Mouse (Mus musculus) stomach, embryonic 15.5 days (tissue): ENCODE measurements around the gene Cd47. TPM values are rescaled to one million over a fixed set of nuclear protein-coding genes. Genes with fewer than 3 reads are reported as not detected.
"Not testable (repeated sequence)": the region's sequence is repeated elsewhere in the genome, so short reads cannot be mapped to it uniquely, and the experiment has no call there.

Experiments
- ATAC-seq: fragments of 200-750 bp; cut with Nextera tagmentation; 2 replicates; pipeline ENCODE4 v1.8.0; 2017; ENCODE audit warnings: low read depth, moderate number of reproducible peaks, moderate TSS enrichment; ENCODE audit not compliant: insufficient read depth, low FRiP score
- H3K27ac ChIP-seq: fragments of 300-500 bp; sonication (generic); 2 replicates; pipeline ENCODE4 v1.5.1; 2015; ENCODE audit warnings: mild to moderate bottlenecking, inconsistent platforms
- H3K27me3 ChIP-seq: fragments of 300-500 bp; sonication (generic); replicated peaks from 2 replicates; pipeline ENCODE4 v1.6.1; 2015; ENCODE audit warnings: inconsistent platforms
- H3K36me3 ChIP-seq: fragments of 300-500 bp; sonication (generic); 2 replicates; pipeline ENCODE4 v1.6.1; 2015; ENCODE audit warnings: inconsistent platforms
- H3K4me1 ChIP-seq: fragments of 300-500 bp; sonication (generic); 2 replicates; pipeline ENCODE4 v1.6.1; 2015; ENCODE audit warnings: inconsistent platforms
- H3K4me2 ChIP-seq: fragments of 300-500 bp; sonication (generic); 2 replicates; pipeline ENCODE4 v1.6.1; 2015; ENCODE audit warnings: mild to moderate bottlenecking, inconsistent platforms
- H3K4me3 ChIP-seq: fragments of 300-500 bp; sonication (generic); replicated peaks from 2 replicates; pipeline ENCODE4 v1.5.1; 2015; ENCODE audit warnings: inconsistent platforms
- H3K9ac ChIP-seq: fragments of 300-500 bp; sonication (generic); 2 replicates; pipeline ENCODE4 v1.6.1; 2015; ENCODE audit warnings: inconsistent platforms
- H3K9me3 ChIP-seq: fragments of 300-500 bp; sonication (generic); 2 replicates; pipeline ENCODE4 v1.6.1; 2016; ENCODE audit warnings: inconsistent platforms
- WGBS: fragments of 180-500 bp; shearing (Covaris S2); methylation state at CpG from one replicate; pipeline ENCODE4 v1.1.7; 2015; 5-methylcytosine and 5-hydroxymethylcytosine counted together
- polyA plus RNA-seq: library from polyadenylated mRNA; unstranded; fragments of >200 nt; fragmentation: Nextera tagmentation; extraction: Ambion mirVana; gene quantifications from 2 replicates; pipeline ENCODE4 v1.2.1, GENCODE M21; 2015

Gene Cd47
- polyA plus RNA-seq, 1 experiment from 2014 or later = 103 TPM

DNA sequence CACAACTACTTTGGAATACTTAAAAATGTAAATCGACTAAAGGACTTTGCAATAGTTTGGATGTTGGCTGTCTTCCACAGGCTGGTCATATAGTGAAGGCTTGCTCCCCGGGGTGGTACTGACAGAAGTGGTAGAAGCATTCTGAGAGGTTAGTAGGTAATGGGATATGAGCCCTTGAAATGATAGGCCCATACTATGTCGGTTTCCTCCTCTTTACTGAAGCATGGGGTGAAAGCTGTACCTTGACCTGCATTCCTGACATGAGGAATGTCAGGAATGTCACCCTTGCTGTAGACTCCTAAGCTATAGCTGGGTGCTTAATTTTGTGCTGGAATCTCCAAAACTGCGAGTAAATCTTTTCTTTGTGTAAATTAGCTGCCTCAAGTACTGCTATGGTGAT, 14.1 kb downstream of the Cd47 start:
- no peak overlapping the region for H3K27ac ChIP-seq
- no peaks in the 10 kb centered on the region for H3K27me3 ChIP-seq
- no peaks in the 10 kb centered on the region for H3K36me3 ChIP-seq
- no peak for ATAC-seq
- 61% methylated on average over 4 of the region's 4 CpGs for WGBS
- H3K9me3 ChIP-seq = no peaks in the 10 kb centered on the region
- H3K4me2 ChIP-seq = no peak overlapping the region
- H3K4me3 ChIP-seq = no peak overlapping the region
- H3K9ac ChIP-seq = no peak overlapping the region
- H3K4me1 ChIP-seq = 0 out of 2 replicates have a peak, but pooled peaks cover 3% of the 10 kb centered on the region

DNA sequence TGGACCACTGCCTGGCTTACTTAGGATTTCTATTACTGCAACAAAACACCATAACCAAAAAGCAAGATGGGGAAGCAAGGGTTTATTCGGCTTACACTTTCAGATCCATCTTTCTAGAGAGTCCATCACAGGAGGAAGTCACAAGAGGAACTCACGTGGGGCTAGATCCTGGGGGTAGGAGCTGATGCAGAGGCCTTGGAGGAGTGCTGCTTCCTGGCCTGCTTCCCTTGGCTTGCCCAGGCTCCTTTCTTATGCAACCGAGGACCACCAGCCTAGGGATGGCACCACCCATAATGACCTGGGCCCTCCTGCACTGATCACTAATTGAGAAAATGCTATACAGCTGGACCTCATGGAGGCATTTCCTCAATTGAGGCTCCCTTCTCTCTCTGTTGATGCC, 16.6 kb downstream of the Cd47 start:
- 0 out of 2 replicates have a peak, but pooled peaks cover 3% of the 10 kb centered on the region for H3K4me1 ChIP-seq
- H3K36me3 ChIP-seq = no peaks in the 10 kb centered on the region
- no peaks in the 10 kb centered on the region for H3K27me3 ChIP-seq
- no peak for ATAC-seq
- no peak overlapping the region for H3K4me2 ChIP-seq
- H3K4me3 ChIP-seq = no peak overlapping the region
- H3K9ac ChIP-seq = no peak overlapping the region
- H3K27ac ChIP-seq = no peak overlapping the region
- no peaks in the 10 kb centered on the region for H3K9me3 ChIP-seq
- 86% methylated on average over 3 of the region's 3 CpGs for WGBS

DNA sequence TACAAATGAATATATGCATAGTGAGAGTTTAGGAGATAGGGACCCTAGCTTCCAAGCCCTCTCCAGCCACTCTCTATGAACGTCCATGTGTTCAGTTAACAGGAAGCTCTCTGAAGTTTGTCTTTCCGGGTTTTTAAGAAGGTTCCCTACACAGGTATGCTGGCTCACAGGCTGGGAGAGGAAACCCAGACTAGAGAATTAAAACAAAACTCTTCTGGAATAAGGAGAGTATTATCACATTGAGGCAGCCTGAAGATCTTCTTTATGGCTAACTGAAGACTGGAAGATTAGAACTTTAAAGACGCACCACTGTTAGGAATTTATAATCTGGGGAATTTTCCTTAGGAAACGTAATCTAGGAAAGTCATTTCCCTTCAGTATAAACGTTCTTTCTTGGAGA, 17.8 kb downstream of the Cd47 start:
- H3K36me3 ChIP-seq = no peaks in the 10 kb centered on the region
- H3K9ac ChIP-seq = no peak overlapping the region
- no peaks in the 10 kb centered on the region for H3K27me3 ChIP-seq
- ATAC-seq = no peak
- WGBS = 67% methylated on average over 5 of the region's 5 CpGs
- H3K4me3 ChIP-seq = no peak overlapping the region
- 0 out of 2 replicates have a peak, but pooled peaks cover 3% of the 10 kb centered on the region for H3K4me1 ChIP-seq
- no peaks in the 10 kb centered on the region for H3K9me3 ChIP-seq
- H3K27ac ChIP-seq = no peak overlapping the region
- H3K4me2 ChIP-seq = no peak overlapping the region

DNA sequence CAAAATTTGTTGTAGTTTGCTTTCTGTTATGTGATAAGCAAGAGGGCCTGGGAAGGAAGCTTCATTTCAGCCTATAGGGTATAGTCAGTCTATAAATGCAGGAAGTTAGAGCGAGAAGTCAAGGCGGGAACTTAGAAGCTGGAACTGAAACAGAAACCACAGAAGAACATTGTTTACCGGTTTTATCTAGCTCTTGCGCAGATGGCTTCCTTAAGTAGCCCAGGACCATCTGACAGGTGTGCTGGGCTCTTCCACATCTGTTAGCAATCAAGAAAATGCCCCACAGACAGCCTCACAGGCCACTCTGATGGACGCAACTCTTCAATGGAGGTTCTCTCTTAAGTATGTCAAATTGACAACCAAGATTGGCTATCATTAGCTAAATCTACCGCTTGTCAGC, 18.3 kb downstream of the Cd47 start:
- no peak overlapping the region for H3K4me3 ChIP-seq
- no peak for ATAC-seq
- H3K9ac ChIP-seq = no peak overlapping the region

DNA sequence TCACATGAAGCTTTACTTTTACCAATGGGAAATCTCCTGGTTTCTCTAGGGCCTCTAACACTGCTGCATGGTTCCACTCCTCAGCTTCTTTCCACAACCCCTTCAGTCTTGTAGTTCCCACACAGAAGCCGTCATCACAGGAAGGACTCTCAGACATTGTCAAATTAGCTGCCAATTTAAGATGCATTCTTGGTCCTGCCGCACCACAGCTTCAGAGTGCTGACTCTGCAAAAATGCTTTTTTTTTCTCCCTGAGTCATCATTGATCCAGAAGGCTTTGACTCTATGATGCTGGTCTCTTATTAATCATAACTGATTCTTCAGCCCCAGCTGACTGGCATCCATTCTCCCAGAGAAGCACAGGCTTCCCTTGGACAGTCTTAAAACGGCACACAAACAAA, 19.2 kb downstream of the Cd47 start:
- no peak overlapping the region for H3K4me2 ChIP-seq
- H3K27me3 ChIP-seq = no peaks in the 10 kb centered on the region
- no peak for ATAC-seq
- no peak overlapping the region for H3K9ac ChIP-seq
- H3K9me3 ChIP-seq = no peaks in the 10 kb centered on the region
- 0 out of 2 replicates have a peak, but pooled peaks cover 3% of the 10 kb centered on the region for H3K4me1 ChIP-seq
- H3K4me3 ChIP-seq = no peak overlapping the region
- WGBS = 78% methylated on average over 3 of the region's 3 CpGs
- H3K36me3 ChIP-seq = no peaks in the 10 kb centered on the region
- no peak overlapping the region for H3K27ac ChIP-seq

More for the DNA sequence above, 18.3 kb downstream of the Cd47 start:
- WGBS = 43% methylated on average over 6 of the region's 6 CpGs
- Histone ChIP-seq H3K27me3 (no peaks in the 10 kb centered on the region), H3K4me1 (0 out of 2 replicates have a peak, but pooled peaks cover 3% of the 10 kb centered on the region), H3K36me3 (no peaks in the 10 kb centered on the region), H3K9me3 (no peaks in the 10 kb centered on the region), H3K27ac (no peak overlapping the region), H3K4me2 (no peak overlapping the region)

DNA sequence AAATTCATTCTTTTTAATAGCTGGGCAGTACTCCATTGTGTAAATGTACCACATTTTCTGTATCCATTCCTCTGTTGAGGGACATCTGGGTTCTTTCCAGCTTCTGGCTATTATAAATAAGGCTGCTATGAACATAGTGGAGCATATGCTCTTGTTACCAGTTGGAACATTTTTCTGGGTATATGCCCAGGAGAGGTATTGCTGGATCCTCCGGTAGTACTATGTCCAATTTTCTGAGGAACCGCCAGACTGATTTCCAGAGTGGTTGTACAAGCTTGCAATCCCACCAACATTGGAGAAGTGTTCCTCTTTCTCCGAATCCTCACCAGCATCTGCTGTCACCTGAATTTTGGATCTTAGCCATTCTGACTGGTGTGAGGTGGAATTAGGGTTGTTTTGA, 30.6 kb downstream of the Cd47 start:
- ATAC-seq, H3K36me3 ChIP-seq, H3K4me3 ChIP-seq, H3K9me3 ChIP-seq, H3K4me2 ChIP-seq, H3K9ac ChIP-seq, H3K4me1 ChIP-seq, H3K27ac ChIP-seq, H3K27me3 ChIP-seq: not testable (repeated sequence)
- 92% methylated on average over 3 of the region's 3 CpGs for WGBS

DNA sequence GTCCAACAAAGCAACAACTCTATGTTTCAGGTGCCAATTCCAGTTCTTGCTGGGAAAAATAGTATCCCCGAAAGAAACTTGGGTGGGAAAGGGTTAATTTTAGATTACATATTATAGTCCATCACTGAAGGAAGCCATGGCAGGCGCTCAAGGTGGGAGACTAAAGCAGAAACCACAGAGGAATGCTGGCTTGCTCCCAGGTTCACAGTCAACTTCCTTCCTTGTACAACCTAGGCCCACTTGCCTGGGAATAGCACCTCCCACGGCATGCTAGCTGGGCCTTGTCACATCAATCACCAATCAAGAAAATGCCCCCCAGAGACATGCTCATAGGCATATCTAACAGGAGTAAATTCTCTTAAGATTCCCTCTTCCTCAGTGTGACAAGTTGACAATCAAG, 32.0 kb downstream of the Cd47 start:
- WGBS = 71% methylated on average over 3 of the region's 3 CpGs
- no peak overlapping the region for H3K27ac ChIP-seq
- ATAC-seq = no peak

DNA sequence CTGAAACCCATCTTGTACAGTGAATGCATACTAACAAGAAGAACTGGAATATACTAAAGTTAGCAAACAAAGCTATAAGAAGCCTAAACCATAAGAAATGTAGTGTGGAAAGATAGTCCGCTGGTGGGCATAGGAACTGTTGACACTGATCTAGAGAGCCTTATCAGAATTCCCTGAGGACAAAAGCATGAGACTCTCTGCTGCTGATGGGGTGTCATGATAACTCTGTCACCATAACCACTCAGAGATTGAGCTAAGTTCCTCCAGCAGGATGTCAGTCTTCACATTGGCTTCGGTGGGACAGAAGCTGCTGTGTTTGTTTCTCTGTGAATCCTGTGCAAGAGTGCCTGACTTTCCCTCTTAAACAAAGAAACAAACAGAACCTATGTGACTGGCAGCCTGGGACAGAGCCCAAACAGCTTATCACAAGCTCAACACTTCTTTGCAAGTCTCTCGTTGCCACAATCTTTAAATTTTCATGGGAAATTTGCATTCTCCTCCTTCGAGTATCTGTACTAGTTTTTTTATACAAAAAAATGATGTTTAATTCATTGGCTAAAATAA, 33.9 kb downstream of the Cd47 start:
- Histone ChIP-seq H3K4me1 (no peaks in the 10 kb centered on the region), H3K4me3 (no peak overlapping the region), H3K36me3 (no peaks in the 10 kb centered on the region), H3K9ac (no peak overlapping the region), H3K4me2 (no peak overlapping the region), H3K27ac (no peak overlapping the region), H3K9me3 (no peaks in the 10 kb centered on the region), H3K27me3 (no peaks in the 10 kb centered on the region)
- ATAC-seq = no peak
- WGBS = 24% methylated on average over 4 of the region's 4 CpGs

More for the DNA sequence above, 32.0 kb downstream of the Cd47 start:
- H3K36me3 ChIP-seq = no peaks in the 10 kb centered on the region
- no peak overlapping the region for H3K4me3 ChIP-seq
- H3K27me3 ChIP-seq = no peaks in the 10 kb centered on the region
- no peaks in the 10 kb centered on the region for H3K9me3 ChIP-seq
- H3K4me1 ChIP-seq = no peaks in the 10 kb centered on the region
- no peak overlapping the region for H3K4me2 ChIP-seq
- no peak overlapping the region for H3K9ac ChIP-seq

DNA sequence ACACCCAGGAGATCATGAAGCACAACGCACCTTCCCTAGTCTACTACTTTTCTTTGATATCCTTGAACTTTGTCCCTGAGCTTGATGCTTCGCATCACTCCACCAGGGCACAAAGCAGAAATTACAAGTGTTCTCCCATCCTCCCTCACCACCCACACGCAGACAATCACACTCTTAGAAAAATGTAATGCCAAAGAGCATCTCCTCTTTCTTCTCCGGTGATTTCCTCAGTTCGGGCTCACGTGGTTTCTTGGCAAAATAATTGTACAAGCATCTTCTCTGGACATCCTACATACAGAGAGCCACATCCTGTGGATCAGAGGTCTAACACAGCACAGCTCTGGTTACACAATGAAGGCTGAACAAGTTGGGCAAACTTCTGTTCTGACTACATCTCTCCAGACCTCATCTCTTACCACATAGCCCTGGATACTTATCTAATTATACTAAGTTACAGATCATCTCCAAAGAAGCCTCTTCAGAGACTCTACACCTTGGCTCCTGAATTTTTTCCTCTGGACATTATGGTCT, 36.4 kb downstream of the Cd47 start:
- no peak for ATAC-seq

DNA sequence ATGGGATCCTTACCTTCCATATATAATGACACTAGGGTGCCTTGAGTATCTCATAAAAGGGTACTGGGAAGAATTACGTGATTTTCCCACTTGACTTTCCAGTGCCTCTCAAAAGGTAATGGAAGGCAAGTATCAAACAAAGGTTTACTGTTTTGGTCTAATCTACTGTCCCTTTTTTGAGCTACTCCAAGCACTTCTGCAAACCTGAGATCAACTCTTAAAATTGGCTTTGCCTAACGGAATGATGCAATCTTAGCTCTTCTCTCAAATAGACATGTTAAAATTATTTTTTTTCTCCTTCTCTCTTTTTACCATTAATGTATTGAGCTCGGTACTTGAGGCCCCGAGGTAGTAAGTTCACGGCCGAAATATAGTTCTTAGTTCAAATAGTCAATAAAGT, 38.6 kb downstream of the Cd47 start:
- no peak overlapping the region for H3K27ac ChIP-seq
- 82% methylated on average over 6 of the region's 6 CpGs for WGBS
- ATAC-seq = no peak
- H3K9me3 ChIP-seq = no peaks in the 10 kb centered on the region
- H3K4me2 ChIP-seq = no peak overlapping the region
- H3K9ac ChIP-seq = no peak overlapping the region
- H3K27me3 ChIP-seq = no peaks in the 10 kb centered on the region
- no peaks in the 10 kb centered on the region for H3K4me1 ChIP-seq
- no peak overlapping the region for H3K4me3 ChIP-seq
- H3K36me3 ChIP-seq = no peaks in the 10 kb centered on the region

More for the DNA sequence above, 36.4 kb downstream of the Cd47 start:
- Histone ChIP-seq H3K36me3 (no peaks in the 10 kb centered on the region), H3K9me3 (no peaks in the 10 kb centered on the region), H3K27ac (no peak overlapping the region), H3K27me3 (no peaks in the 10 kb centered on the region), H3K4me1 (no peaks in the 10 kb centered on the region), H3K4me3 (no peak overlapping the region), H3K4me2 (no peak overlapping the region), H3K9ac (no peak overlapping the region)
- 79% methylated on average over 6 of the region's 6 CpGs for WGBS

DNA sequence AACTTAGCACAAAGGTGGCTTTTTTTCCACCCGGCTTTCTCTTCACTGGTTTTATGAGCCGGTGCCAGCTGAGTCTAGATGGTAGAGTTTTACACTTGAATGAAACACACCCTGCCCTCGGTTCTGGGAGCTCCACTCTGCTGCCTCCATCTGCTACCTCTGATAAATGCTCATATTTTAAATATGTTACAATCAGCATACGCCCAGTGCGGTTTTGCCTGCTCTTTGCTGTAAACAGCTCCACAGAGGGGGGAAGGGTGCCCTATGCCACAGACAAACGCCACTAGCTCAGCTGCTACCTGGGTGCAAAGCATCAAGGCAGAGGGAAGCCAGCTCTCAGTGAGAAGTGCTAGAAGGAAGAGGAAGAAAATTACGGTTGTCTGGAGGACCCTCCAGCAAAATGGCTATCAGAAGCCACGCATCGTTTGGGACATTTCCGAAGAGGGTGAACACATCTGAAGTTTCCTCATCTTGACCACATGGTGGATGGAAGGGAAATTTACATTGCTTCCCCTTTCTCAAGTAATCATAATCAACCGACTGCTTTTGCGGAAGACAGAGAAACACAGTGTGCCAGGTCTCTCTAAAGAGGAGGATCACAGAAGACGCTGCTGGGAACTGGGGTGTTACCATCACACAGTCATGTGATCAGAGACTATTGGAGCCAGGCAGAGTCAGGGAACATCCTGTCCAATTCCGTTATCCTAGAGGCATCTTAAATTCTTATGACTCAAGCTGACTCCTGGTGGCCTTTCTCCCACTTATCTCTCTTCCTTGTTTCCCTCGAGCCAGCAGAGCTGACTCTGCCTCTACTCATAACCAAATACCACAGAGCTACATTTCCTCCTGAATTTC, 39.6 kb downstream of the Cd47 start:
- no peaks in the 10 kb centered on the region for H3K36me3 ChIP-seq
- H3K4me2 ChIP-seq = no peak overlapping the region; the same call in 1 of the 2 replicates
- WGBS = 51% methylated on average over 15 of the region's 15 CpGs
- H3K27ac ChIP-seq = peak overlapping the region; percentile 31; the same call in 1 of the 2 replicates
- H3K9me3 ChIP-seq = no peaks in the 10 kb centered on the region
- H3K27me3 ChIP-seq = no peaks in the 10 kb centered on the region
- ATAC-seq = peak; percentile 96
- no peaks in the 10 kb centered on the region for H3K4me1 ChIP-seq
- no peak overlapping the region for H3K4me3 ChIP-seq
- no peak overlapping the region for H3K9ac ChIP-seq

DNA sequence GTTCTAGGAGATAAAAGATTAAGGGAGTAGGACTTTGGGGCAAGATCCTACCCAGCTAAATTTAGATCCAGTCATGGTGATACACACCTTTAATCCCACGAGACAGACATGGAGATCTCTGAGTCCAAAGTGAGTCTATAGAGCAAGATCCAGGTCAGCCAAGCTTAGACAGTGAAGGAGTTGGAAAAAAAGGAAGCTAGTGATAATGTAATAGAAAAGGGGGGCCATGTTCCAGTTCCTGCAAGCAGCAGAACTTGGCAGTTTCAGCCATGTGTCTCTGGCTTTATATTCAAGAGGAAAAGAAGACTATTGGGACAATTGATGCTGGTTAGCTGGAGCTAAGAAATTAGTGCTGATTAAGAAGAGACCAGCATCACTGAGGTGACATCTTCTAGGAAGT, 43.4 kb downstream of the Cd47 start:
- 56% methylated on average over 1 of the region's 1 CpGs for WGBS
- H3K27me3 ChIP-seq = no peaks in the 10 kb centered on the region
- H3K4me2 ChIP-seq = no peak overlapping the region
- no peak overlapping the region for H3K27ac ChIP-seq
- H3K4me1 ChIP-seq = no peaks in the 10 kb centered on the region
- no peak overlapping the region for H3K9ac ChIP-seq
- H3K4me3 ChIP-seq = no peak overlapping the region
- no peak for ATAC-seq
- no peaks in the 10 kb centered on the region for H3K9me3 ChIP-seq
- H3K36me3 ChIP-seq = no peaks in the 10 kb centered on the region
